Mouse (Mus musculus) MEL (cell line): Measurements from ENCODE around the gene Smad9.
"Not testable (repeated sequence)": the region's sequence is repeated elsewhere in the genome, so short reads cannot be mapped to it uniquely, and the experiment has no call there.

Experiments used
- BHLHE40 ChIP-seq: IDR thresholded peaks from 2 replicates; pipeline ENCODE4 v1.6.1; 2012; ENCODE audit warnings: low read depth, mild to moderate bottlenecking, inconsistent platforms, low read length, improper control_type of control experiment, borderline replicate concordance
- CTCF ChIP-seq, 3 experiments: IDR thresholded peaks in 2 of 3; conservative IDR thresholded peaks in 1 of 3; 2 replicates each; pipeline ENCODE4 v1.5.1; 2011 to 2012; ENCODE audit warnings: low read length in 3 of 3, low read depth in 2 of 3, mild to moderate bottlenecking in 2 of 3, improper control_type of control experiment in 1 of 3, inconsistent platforms in 1 of 3, mixed read lengths in 1 of 3, moderate library complexity in 1 of 3; ENCODE audit not compliant: control insufficient read depth in 1 of 3, insufficient read depth in 1 of 3, poor library complexity in 1 of 3, severe bottlenecking in 1 of 3
- E2F4 ChIP-seq: IDR thresholded peaks from 2 replicates; pipeline ENCODE4 v1.6.1; 2011; ENCODE audit warnings: low read depth, low read length, improper control_type of control experiment, borderline replicate concordance
- GATA1 ChIP-seq: IDR thresholded peaks from 2 replicates; pipeline ENCODE4 v1.6.1; 2011; ENCODE audit warnings: low read depth, low read length, improper control_type of control experiment
- HCFC1 ChIP-seq: IDR thresholded peaks from 2 replicates; pipeline ENCODE4 v1.6.1; 2012; ENCODE audit warnings: low read depth, mild to moderate bottlenecking, inconsistent platforms, low read length, improper control_type of control experiment, moderate library complexity
- MAX ChIP-seq: IDR thresholded peaks from 2 replicates; pipeline ENCODE4 v1.6.1; 2011; ENCODE audit warnings: low read length, improper control_type of control experiment
- MEF2A ChIP-seq: IDR thresholded peaks from 2 replicates; pipeline ENCODE4 v1.6.1; 2014; ENCODE audit warnings: low read depth, mild to moderate bottlenecking, inconsistent platforms, low read length, improper control_type of control experiment; ENCODE audit not compliant: poor library complexity, insufficient replicate concordance, severe bottlenecking; ENCODE audit errors: extremely low read depth
- MXI1 ChIP-seq: IDR thresholded peaks from 2 replicates; pipeline ENCODE4 v1.6.1; 2011; ENCODE audit warnings: mild to moderate bottlenecking, low read depth, low read length, improper control_type of control experiment
- POLR2A ChIP-seq, 2 experiments: IDR thresholded peaks; 2 replicates each; pipeline ENCODE4 v1.6.1; 2011 to 2012; ENCODE audit warnings: low read length in 2 of 2, mild to moderate bottlenecking in 2 of 2, control low read depth in 1 of 2, improper control_type of control experiment in 1 of 2, low read depth in 1 of 2, moderate library complexity in 1 of 2; ENCODE audit not compliant: control insufficient read depth in 1 of 2, insufficient read depth in 1 of 2, poor library complexity in 1 of 2
- RCOR1 ChIP-seq: IDR thresholded peaks from 2 replicates; pipeline ENCODE4 v1.6.1; 2012; ENCODE audit warnings: low read depth, mild to moderate bottlenecking, inconsistent platforms, low read length, improper control_type of control experiment
- TBP ChIP-seq: IDR thresholded peaks from 2 replicates; pipeline ENCODE4 v1.8.0; 2011; ENCODE audit warnings: low read depth, low read length, improper control_type of control experiment
- USF1 ChIP-seq: IDR thresholded peaks from 2 replicates; pipeline ENCODE4 v1.6.1; 2014; ENCODE audit warnings: low read depth, mild to moderate bottlenecking, inconsistent platforms, low read length, improper control_type of control experiment, moderate library complexity

DNA sequence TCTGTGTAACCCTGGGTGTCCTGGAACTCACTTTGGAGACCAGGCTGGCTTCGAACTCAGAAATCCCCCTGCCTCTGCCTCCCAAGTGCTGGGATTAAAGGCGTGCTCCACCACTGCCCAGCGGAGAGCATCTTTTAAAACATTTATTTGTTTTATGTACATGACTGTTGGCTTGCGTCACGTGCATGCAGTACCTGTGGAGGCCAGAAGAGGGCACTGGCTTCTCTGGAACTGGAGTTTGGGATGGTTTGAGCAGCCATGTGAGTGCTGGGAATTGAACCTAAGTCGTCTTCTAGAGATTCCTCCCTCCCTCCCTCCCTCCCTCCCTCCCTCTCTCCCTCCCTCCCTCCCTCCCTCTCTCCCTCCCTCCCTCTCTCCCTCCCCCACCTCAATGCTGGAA is 10.1 kb downstream of the Smad9 start:
- not testable (repeated sequence) for TF ChIP-seq RCOR1; TBP; POLR2A (IDR thresholded peaks at IDR 0.05; ENCODE audit: control insufficient read depth in 1 of 2, insufficient read depth in 1 of 2, low read depth in 1 of 2, low read length in 2 of 2, poor library complexity in 1 of 2); USF1; BHLHE40; GATA1; MAX; HCFC1; MXI1; MEF2A; E2F4
- TF ChIP-seq CTCF (IDR thresholded peaks at IDR 0.05 in 2 of 3, conservative IDR thresholded peaks at IDR 0.05 in 1 of 3; ENCODE audit: control insufficient read depth in 1 of 3, insufficient read depth in 1 of 3, low read depth in 2 of 3, low read length in 3 of 3, poor library complexity in 1 of 3, severe bottlenecking in 1 of 3) = peak; percentile 42 to 49 (median 44); a peak in 5 of 6 replicates
